Mouse (Mus musculus): Measurements from ENCODE around the gene Slc25a24.

- TF ChIP-seq POLR2A (IDR thresholded peaks at IDR 0.05; ENCODE audit: insufficient read depth, low read depth, low read length) (no peak), CTCF (IDR thresholded peaks at IDR 0.05; ENCODE audit: insufficient read depth, low read depth, low read length) (no peak)
Measured at GRCm38 (mm10) chr3:109134036-109134435, 11.1 kb downstream of the Slc25a24 start.

Data from olfactory bulb, adult 2 months (tissue).